Mouse (Mus musculus): ENCODE measurements around the gene Ptprb. TPM values are rescaled to one million over a fixed set of nuclear protein-coding genes. Genes with fewer than 3 reads are reported as not detected.

The Ptprb gene
- 15.6 and 16.3 TPM in 2 replicates for polyA plus RNA-seq (2012; rRNA removed)

- DNase-seq (ENCODE audit: low read depth), result no peak
Measured at GRCm38 (mm10) chr10:116275280-116275679, at the start of gene Ptprb. Ptprb (plus strand) TSS chr10:116275523.

- no peak for DNase-seq (ENCODE audit: low read depth)
Measured at GRCm38 (mm10) chr10:116235299-116235698, 40.0 kb upstream of the Ptprb start.

GRCm38 (mm10) chr10:116242200-116242599 is 33.1 kb upstream of the Ptprb start:
- no peak for DNase-seq (ENCODE audit: low read depth)

GRCm38 (mm10) chr10:116243373-116243772 is 31.9 kb upstream of the Ptprb start:
- DNase-seq (ENCODE audit: low read depth), result no peak

GRCm38 (mm10) chr10:116245632-116246031 is 29.7 kb upstream of the Ptprb start:
- DNase-seq (ENCODE audit: low read depth), result no peak

- no peak for DNase-seq (ENCODE audit: low read depth)
Measured at GRCm38 (mm10) chr10:116252668-116253067, 22.7 kb upstream of the Ptprb start.

- no peak for DNase-seq (ENCODE audit: low read depth)
Measured at GRCm38 (mm10) chr10:116253972-116254371, 21.4 kb upstream of the Ptprb start.

- no peak for DNase-seq (ENCODE audit: low read depth)
Measured at GRCm38 (mm10) chr10:116259298-116259697, 16.0 kb upstream of the Ptprb start.

GRCm38 (mm10) chr10:116260658-116261433 is 14.5 kb upstream of the Ptprb start:
- DNase-seq (ENCODE audit: low read depth), result no peak

- no peak for DNase-seq (ENCODE audit: low read depth)
Measured at GRCm38 (mm10) chr10:116261559-116261958, 13.8 kb upstream of the Ptprb start.

GRCm38 (mm10) chr10:116264521-116264920 is 10.8 kb upstream of the Ptprb start:
- DNase-seq (ENCODE audit: low read depth), result no peak

GRCm38 (mm10) chr10:116266561-116267433 is 8.5 kb upstream of the Ptprb start:
- DNase-seq (ENCODE audit: low read depth), result no peak

- no peak for DNase-seq (ENCODE audit: low read depth)
Measured at GRCm38 (mm10) chr10:116267434-116267822, 7.9 kb upstream of the Ptprb start.

- no peak for DNase-seq (ENCODE audit: low read depth)
Measured at GRCm38 (mm10) chr10:116268343-116268742, 7.0 kb upstream of the Ptprb start.

- DNase-seq (ENCODE audit: low read depth), result no peak
Measured at GRCm38 (mm10) chr10:116270646-116271469, 4.5 kb upstream of the Ptprb start.

GRCm38 (mm10) chr10:116271470-116271915 is 3.8 kb upstream of the Ptprb start:
- DNase-seq (ENCODE audit: low read depth), result no peak

- no peak for DNase-seq (ENCODE audit: low read depth)
Measured at GRCm38 (mm10) chr10:116272156-116272555, 3.2 kb upstream of the Ptprb start.

- no peak for DNase-seq (ENCODE audit: low read depth)
Measured at GRCm38 (mm10) chr10:116286697-116287344, 11.5 kb downstream of the Ptprb start.

GRCm38 (mm10) chr10:116288130-116288529 is 12.8 kb downstream of the Ptprb start:
- DNase-seq (ENCODE audit: low read depth), result no peak

- no peak for DNase-seq (ENCODE audit: low read depth)
Measured at GRCm38 (mm10) chr10:116290483-116290882, 15.2 kb downstream of the Ptprb start.

GRCm38 (mm10) chr10:116291153-116291755 is 15.9 kb downstream of the Ptprb start:
- DNase-seq (ENCODE audit: low read depth), result no peak
